Mouse (Mus musculus) cerebellum, adult 18-20 months (tissue): ENCODE results near the gene Sphkap.

Experiments used
- DNase-seq, 2 experiments: peaks; one replicate each; pipeline ENCODE4 v3.0.0; 2021

Gene Sphkap

GRCm38 (mm10) chr1:83285866-83286265 lies 122.1 kb downstream of the Sphkap start:
- no peak for DNase-seq

GRCm38 (mm10) chr1:83277044-83277443 lies 131.0 kb downstream of the Sphkap start:
- peak; percentile 82 to 91 for DNase-seq

- no peak for DNase-seq
Measured at GRCm38 (mm10) chr1:83276637-83277036, 131.4 kb downstream of the Sphkap start.

GRCm38 (mm10) chr1:83251746-83252145 lies 156.3 kb downstream of the Sphkap start:
- DNase-seq, result no peak

- DNase-seq, result peak; percentile 88 to 92
Measured at GRCm38 (mm10) chr1:83248235-83248746, 159.7 kb downstream of the Sphkap start.

GRCm38 (mm10) chr1:83227946-83228345 lies 180.1 kb downstream of the Sphkap start:
- peak; percentile 30 to 50 for DNase-seq

GRCm38 (mm10) chr1:83224423-83224960 lies 183.5 kb downstream of the Sphkap start:
- DNase-seq, result peak; percentile 79 to 81

- no peak for DNase-seq
Measured at GRCm38 (mm10) chr1:83223072-83223471, 184.9 kb downstream of the Sphkap start.

GRCm38 (mm10) chr1:83218260-83218659 lies 189.7 kb downstream of the Sphkap start:
- peak in 1 of 2 experiments; percentile 7 for DNase-seq

- peak; percentile 32 to 48 for DNase-seq
Measured at GRCm38 (mm10) chr1:83209981-83210380, 198.0 kb downstream of the Sphkap start.
